Mouse (Mus musculus) mouse trophoblast stem cell (cell line): ENCODE measurements around the gene Dcn.

Experiments
- in situ Hi-C, 2 experiments: fragments of 300-500 bp; cut with MseI, MboI; formaldehyde crosslinking; loops; 2 replicates in 1 of 2; 3 replicates in 1 of 2; pipeline ENCODE4 v1.15.1; 2025

Gene Dcn

DNA sequence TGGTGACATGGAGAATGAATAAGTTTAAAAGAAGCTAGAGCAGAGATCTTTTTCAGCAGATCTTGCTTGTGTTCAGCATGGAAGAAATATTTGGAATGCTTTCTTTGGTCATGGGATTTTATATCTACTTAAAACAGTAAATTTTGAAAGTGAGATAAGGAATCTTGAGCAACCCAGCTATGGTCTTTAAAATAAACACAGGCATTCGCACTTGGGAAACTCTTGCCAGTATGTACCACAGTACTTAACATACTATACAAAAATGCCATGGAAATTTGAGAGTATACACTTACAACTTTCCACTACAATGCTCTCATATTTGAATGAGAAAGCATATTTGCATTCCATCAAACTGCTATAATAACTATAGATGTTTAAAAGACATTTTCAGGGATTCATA lies 68.3 kb downstream of the Dcn start:
- in situ Hi-C loops, result no loop called here

- in situ Hi-C loops, result no loop called here
These were observed 85.8 kb downstream of the Dcn start, which contains the start of gene Lum for GRCm38 (mm10) chr10:97564957-97565856. TSS of gene Lum (plus strand) at chr10:97565128.

DNA sequence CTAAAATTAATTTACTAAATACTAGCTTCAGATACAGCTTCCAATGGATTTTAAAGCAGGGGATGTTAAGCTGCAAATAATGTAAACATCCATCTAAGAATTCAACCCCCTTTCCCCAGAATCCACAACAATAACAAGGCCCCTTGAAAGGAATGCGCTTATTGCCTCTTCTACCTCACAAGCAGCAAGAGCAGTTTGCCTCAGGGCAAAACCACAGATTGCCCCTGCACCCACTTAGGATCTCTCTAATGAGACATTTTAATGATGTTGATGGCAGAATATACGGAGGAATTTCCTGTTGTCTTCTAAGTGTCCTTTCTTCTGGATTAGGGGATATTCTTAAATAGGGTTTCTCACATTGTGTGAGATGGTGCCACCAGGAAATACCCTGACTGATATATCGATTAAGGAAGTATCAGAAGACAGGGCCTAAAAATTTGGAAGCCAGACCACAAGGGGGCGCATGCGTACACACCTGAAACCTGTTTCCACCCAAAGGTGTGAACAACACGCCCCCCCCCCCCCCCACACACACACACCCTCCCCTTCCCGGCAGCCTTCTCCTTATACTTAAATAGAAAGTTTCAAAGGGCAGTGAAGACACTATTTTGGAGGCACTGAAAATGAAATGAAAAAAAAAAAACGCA lies 88.2 kb downstream of the Dcn start:
- in situ Hi-C loops, result no loop called here
